Mouse (Mus musculus): Measurements from ENCODE around the gene Arpc2.
A peak's percentile ranks its signal among the peaks of the same experiment; 100 is the strongest.

The Arpc2 gene

DNA sequence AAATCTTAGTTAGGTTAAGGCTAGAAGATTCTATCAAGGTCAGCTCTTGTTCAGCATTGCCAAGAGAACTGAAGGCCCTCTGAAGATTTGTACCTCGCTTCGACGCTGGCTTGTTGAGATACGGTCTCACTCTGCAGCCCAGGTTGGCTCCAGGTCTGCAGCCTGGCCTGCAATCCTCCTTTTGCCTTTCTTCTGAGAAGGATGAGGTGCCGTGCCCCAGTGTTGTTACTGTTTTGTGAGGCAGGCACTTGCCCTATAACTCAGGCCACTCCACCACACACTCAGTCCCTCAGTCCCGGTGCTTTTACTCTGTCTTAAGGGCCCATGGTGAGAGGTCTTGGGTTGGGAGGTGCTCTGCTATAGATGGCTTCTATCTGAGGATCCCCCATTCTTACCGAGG, 66.3 kb downstream of the Arpc2 start:
- DNase-seq (ENCODE audit: low spot score in 2 of 2) = no peak

GRCm38 (mm10) chr1:74302835-74303234, 67.0 kb downstream of the Arpc2 start:
- no peak for DNase-seq (ENCODE audit: low spot score in 2 of 2)

GRCm38 (mm10) chr1:74303509-74304338, 67.8 kb downstream of the Arpc2 start:
- DNase-seq (ENCODE audit: low spot score in 2 of 2) = peak; percentile 30 to 47

GRCm38 (mm10) chr1:74304339-74304790, 68.5 kb downstream of the Arpc2 start:
- no peak for DNase-seq (ENCODE audit: low spot score in 2 of 2)

DNA sequence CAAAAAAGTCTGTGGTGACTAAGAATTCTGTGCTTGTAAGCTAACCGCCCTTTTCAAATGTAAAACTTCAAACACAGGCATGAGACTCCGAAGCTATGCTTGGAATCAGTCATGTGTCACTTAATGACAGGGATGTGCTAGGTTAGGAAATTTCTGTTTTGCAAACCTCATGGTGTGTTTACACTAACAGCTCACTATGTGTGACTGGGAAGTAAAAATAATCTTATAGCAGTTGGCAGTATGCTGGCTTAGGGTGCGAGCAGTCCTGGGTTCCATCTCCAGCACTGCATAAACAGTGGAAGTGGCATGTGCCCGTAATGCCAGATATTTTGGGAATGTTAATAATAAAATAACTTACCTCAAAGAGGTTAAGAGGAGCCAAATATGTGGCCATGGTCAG, 69.1 kb downstream of the Arpc2 start:
- DNase-seq (ENCODE audit: low spot score in 2 of 2) = no peak

DNA sequence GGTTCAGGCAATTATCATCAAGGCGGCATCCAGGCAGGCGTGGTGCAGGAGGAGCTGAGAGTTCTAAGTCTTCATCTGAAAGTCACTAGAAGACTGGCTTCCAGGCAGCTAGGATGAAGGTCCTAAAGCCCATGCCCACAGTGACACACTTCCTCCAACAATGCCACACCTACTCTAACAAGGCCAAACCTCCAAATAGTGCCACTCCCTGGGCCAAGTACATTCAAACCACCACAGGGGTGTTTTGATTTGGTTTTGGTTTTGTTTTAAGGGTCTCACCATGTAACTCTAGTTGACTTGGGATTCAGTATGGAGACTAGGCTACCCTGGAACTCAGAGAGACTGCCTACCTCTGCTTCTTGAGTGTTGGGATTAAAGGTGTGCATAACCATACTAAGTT, 69.6 kb downstream of the Arpc2 start, which contains the start of gene Tmbim1:
TSS of gene Tmbim1 (minus strand) at position 101 of the 400 bp plus-strand sequence.
- DNase-seq (ENCODE audit: low spot score in 2 of 2) = no peak

DNA sequence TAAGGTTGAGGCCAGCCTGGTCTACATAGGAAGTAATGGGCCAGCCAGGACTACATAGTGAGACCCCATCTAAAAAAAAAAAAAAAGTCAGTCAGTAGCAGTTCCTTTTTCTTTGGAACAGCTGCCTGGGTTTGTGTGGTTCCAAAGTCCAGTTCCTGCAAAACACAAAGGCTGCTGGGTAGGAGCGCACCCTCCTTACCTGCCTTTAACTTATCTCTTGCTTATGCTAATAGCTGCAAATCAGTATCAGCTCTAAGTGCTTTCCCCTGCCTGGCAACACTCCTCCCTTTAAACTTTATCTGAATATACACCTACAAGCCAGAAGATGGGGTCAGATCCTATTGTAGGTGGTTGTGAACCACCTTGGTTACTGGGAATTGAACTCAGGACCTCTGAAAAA, 71.3 kb downstream of the Arpc2 start:
- DNase-seq (ENCODE audit: low spot score in 2 of 2) = no peak

- no peak for DNase-seq (ENCODE audit: low spot score in 2 of 2)
Measured at GRCm38 (mm10) chr1:74308001-74308964, 72.4 kb downstream of the Arpc2 start.

- DNase-seq (ENCODE audit: low spot score in 2 of 2) = no peak
Measured at GRCm38 (mm10) chr1:74309767-74310166, 73.9 kb downstream of the Arpc2 start.

DNA sequence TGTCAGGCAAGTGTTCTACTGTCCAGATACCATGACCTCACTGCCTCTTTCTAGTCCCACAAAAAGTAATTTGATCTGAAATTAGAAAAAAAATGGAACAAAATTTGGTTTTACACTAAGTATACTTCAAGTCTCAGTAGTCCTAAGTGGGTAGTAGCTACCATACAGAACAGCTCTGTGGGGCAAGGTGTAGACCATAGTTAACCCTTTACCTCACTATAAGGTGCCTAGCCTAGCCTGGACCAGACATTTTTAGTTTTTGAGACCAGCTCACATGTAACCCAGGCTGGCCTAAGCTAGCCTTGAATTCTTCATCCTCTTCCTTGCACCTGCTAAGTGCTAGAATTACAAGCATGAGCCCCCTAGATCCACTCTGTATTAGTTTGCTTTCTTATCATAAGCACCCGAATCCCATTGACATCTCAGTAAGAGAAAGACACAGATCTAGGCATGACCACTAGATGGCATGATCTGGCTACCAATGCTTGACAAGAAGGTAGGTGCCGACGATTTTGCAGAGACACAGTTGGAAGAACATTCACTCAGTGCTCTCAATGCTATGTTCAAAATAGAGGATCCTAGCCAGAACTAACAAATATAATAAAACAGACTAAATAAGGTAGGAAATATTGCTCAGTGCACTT, 77.3 kb downstream of the Arpc2 start:
- peak; percentile 53 to 69 for DNase-seq (ENCODE audit: low spot score in 2 of 2)

DNA sequence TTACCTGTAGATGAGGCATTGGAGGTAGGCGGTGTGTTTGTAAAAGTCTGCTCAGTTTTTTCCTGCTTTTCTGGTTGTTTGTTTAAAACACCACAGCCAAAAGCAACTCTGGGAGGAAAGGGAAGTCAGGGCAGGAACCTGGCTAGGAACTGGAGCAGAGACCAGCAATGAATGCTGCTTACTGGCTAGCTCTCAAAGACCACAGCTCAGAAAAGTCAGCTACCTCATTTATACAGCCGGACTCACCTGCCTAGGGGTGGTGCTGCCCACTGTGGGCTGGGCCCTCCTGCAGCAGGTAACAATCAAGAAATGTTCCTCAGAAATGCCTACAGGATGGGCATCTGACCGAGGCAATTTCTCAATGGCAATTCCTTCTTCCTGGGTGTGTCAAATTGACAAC, 78.9 kb downstream of the Arpc2 start:
- DNase-seq (ENCODE audit: low spot score in 2 of 2) = no peak

GRCm38 (mm10) chr1:74316114-74316827, 80.4 kb downstream of the Arpc2 start:
- DNase-seq (ENCODE audit: low spot score in 2 of 2) = no peak
